Mouse (Mus musculus): ENCODE measurements around the gene Nrm.

Gene Nrm

DNA sequence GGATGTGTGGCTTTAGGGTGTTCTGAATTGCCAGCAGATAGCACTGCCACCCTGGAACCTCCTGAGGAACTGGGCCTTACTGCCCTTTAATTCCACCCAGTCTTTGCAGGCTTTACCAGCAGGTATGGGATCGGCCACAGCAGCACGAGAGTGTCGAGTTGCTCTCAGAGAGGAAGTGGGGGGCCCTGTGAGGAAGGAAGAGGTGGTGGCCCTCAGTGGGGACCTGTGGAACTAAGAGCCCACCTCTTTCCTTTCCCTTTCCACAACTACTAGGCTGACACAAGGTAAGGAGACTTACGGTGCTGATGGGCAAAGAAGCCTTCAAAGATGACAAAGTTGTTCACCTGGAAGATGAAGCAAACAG lies 42.9 kb downstream of the Nrm start:
- no peak for DNase-seq (ENCODE audit: low read depth, low spot score)

GRCm38 (mm10) chr17:35905587-35905986 lies 44.5 kb downstream of the Nrm start:
- DNase-seq (ENCODE audit: low read depth, low spot score), result no peak

GRCm38 (mm10) chr17:35907609-35908008 lies 46.5 kb downstream of the Nrm start:
- DNase-seq (ENCODE audit: low read depth, low spot score), result no peak

DNA sequence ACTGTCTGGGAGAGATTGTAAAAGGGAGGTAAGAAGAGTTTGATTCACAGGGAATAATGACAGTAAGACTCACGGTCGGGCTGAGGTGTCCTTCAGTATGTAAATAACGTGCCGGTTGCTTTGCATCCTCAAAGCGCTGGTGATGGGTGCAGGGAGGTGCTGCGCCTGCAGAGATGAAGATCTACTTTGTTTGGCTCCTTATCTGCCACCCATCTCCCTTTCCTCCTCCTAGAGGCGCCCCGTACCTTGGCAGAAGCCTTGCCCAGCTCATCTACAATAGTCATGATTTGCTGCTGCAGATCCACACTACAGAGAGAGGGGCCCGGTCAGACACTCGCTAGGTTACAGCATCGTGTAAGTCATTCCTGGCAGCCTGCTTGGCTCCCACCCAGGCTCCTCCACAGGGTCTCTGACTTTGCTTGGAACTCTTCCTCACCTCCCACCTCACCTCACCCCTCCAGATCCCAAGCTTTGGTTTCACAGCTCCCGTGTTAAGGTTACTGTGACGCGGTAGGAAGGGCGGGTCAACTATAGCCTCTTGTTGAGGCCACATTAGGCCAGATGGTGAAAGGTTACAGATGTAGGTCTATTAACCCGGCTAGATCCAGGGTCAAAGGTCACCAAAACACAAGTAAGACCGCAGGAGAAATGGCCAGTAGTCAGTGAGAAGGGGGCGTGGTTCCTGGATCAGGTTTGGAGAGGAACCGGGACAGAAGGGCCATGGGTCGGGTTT lies 48.2 kb downstream of the Nrm start:
- peak; percentile 32 for DNase-seq (ENCODE audit: low read depth, low spot score)

GRCm38 (mm10) chr17:35909919-35910369 lies 48.8 kb downstream of the Nrm start, which contains the start of gene Atat1:
Atat1 (minus strand) TSS chr17:35910075.
- DNase-seq (ENCODE audit: low read depth, low spot score), result peak; percentile 92

DNA sequence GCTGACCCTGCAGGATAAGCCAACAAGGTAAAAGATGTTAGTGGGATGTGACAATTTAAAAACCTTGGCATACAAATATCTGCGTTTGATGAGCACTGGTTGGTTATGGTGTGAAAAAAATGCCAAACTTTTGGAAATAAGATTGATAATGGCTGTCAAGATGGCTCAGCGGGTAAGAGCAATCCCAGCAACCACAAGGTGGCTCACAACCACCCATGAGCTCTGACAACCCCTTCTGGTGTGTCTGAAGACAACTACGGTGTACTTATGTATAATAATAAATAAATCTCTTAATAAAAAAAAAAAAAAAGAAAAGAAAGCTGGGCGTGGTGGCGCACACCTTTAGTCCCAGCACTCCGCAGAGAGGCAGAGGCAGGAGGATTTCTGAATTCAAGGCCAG lies 53.9 kb downstream of the Nrm start:
- DNase-seq (ENCODE audit: low read depth, low spot score), result no peak
